Mouse (Mus musculus) MEL (cell line): Measurements from ENCODE around the gene Napa. TPM values are rescaled to one million over a fixed set of nuclear protein-coding genes. Genes with fewer than 3 reads are reported as not detected.
A peak's percentile ranks its signal among the peaks of the same experiment; 100 is the strongest.

ENCODE experiments used
- DNase-seq: peaks from one replicate; pipeline ENCODE4 v3.0.0; 2011; ENCODE audit warnings: low read depth, low spot score
- H3K27ac ChIP-seq: 2 replicates; pipeline ENCODE4 v1.5.1; 2012; ENCODE audit warnings: low read depth, mild to moderate bottlenecking, control low read depth, low read length, moderate library complexity; ENCODE audit not compliant: control insufficient read depth
- H3K27me3 ChIP-seq, 2 experiments: fragments of 150-350 bp in 1 of 2; sonication (generic) in 1 of 2; 2 replicates each; pipeline ENCODE4 v1.6.1; 2012; ENCODE audit warnings: low read length in 2 of 2, mild to moderate bottlenecking in 2 of 2, improper control_type of control experiment in 1 of 2, moderate library complexity in 1 of 2; ENCODE audit not compliant: insufficient read depth in 2 of 2, control insufficient read depth in 1 of 2
- H3K36me3 ChIP-seq, 2 experiments: 2 replicates each; pipeline ENCODE4 v1.6.1; 2012 to 2014; ENCODE audit warnings: low read length in 2 of 2, improper control_type of control experiment in 1 of 2, inconsistent platforms in 1 of 2, mild to moderate bottlenecking in 1 of 2; ENCODE audit not compliant: insufficient read depth in 2 of 2, control insufficient read depth in 1 of 2
- H3K4me1 ChIP-seq, 2 experiments: fragments of 150-350 bp in 1 of 2; sonication (generic) in 1 of 2; 2 replicates each; pipeline ENCODE4 v1.6.1; 2012; ENCODE audit warnings: low read length in 2 of 2, improper control_type of control experiment in 1 of 2, mild to moderate bottlenecking in 1 of 2; ENCODE audit not compliant: insufficient read depth in 2 of 2, control insufficient read depth in 1 of 2
- H3K4me3 ChIP-seq, 2 experiments: fragments of 150-350 bp in 1 of 2; sonication (generic) in 1 of 2; 2 replicates each; pipeline ENCODE4 v1.5.1; 2012; ENCODE audit warnings: low read depth in 2 of 2, low read length in 2 of 2, mild to moderate bottlenecking in 2 of 2, moderate library complexity in 2 of 2, control low read depth in 1 of 2, improper control_type of control experiment in 1 of 2; ENCODE audit not compliant: control insufficient read depth in 1 of 2, insufficient read depth in 1 of 2
- H3K79me2 ChIP-seq: 2 replicates; pipeline ENCODE4 v1.6.1; 2012; ENCODE audit warnings: mild to moderate bottlenecking, low read length, moderate library complexity; ENCODE audit not compliant: control insufficient read depth, poor library complexity, insufficient read depth
- H3K9ac ChIP-seq: 2 replicates; pipeline ENCODE4 v1.6.1; 2012; ENCODE audit warnings: low read depth, mild to moderate bottlenecking, control low read depth, low read length, moderate library complexity; ENCODE audit not compliant: control insufficient read depth, poor library complexity, severe bottlenecking
- H3K9me3 ChIP-seq: fragments of 150-350 bp; sonication (generic); replicated peaks from 2 replicates; pipeline ENCODE4 v1.6.1; 2012; ENCODE audit warnings: mild to moderate bottlenecking, low read length, improper control_type of control experiment, moderate library complexity; ENCODE audit not compliant: insufficient read depth
- BHLHE40 ChIP-seq: IDR thresholded peaks from 2 replicates; pipeline ENCODE4 v1.6.1; 2012; ENCODE audit warnings: low read depth, mild to moderate bottlenecking, inconsistent platforms, low read length, improper control_type of control experiment, borderline replicate concordance
- CHD2 ChIP-seq: IDR thresholded peaks from 2 replicates; pipeline ENCODE4 v1.6.1; 2011; ENCODE audit warnings: low read length, improper control_type of control experiment
- CTCF ChIP-seq, 3 experiments: IDR thresholded peaks in 2 of 3; conservative IDR thresholded peaks in 1 of 3; 2 replicates each; pipeline ENCODE4 v1.5.1; 2011 to 2012; ENCODE audit warnings: low read length in 3 of 3, low read depth in 2 of 3, mild to moderate bottlenecking in 2 of 3, improper control_type of control experiment in 1 of 3, inconsistent platforms in 1 of 3, mixed read lengths in 1 of 3, moderate library complexity in 1 of 3; ENCODE audit not compliant: control insufficient read depth in 1 of 3, insufficient read depth in 1 of 3, poor library complexity in 1 of 3, severe bottlenecking in 1 of 3
- E2F4 ChIP-seq: IDR thresholded peaks from 2 replicates; pipeline ENCODE4 v1.6.1; 2011; ENCODE audit warnings: low read depth, low read length, improper control_type of control experiment, borderline replicate concordance
- ELF1 ChIP-seq: IDR thresholded peaks from 2 replicates; pipeline ENCODE4 v1.6.1; 2014; ENCODE audit warnings: low read depth, mild to moderate bottlenecking, inconsistent platforms, low read length, improper control_type of control experiment, moderate library complexity
- EP300 ChIP-seq, 2 experiments: IDR thresholded peaks; 2 replicates each; pipeline ENCODE4 v1.6.1; 2011; ENCODE audit warnings: improper control_type of control experiment in 2 of 2, low read length in 2 of 2, low read depth in 1 of 2, mild to moderate bottlenecking in 1 of 2
- ETS1 ChIP-seq: IDR thresholded peaks from 2 replicates; pipeline ENCODE4 v1.6.1; 2012; ENCODE audit warnings: low read depth, mild to moderate bottlenecking, inconsistent platforms, low read length, improper control_type of control experiment, moderate library complexity
- GABPA ChIP-seq: IDR thresholded peaks from 2 replicates; pipeline ENCODE4 v1.6.1; 2012; ENCODE audit warnings: low read depth, mild to moderate bottlenecking, inconsistent platforms, low read length, improper control_type of control experiment, moderate library complexity
- HCFC1 ChIP-seq: IDR thresholded peaks from 2 replicates; pipeline ENCODE4 v1.6.1; 2012; ENCODE audit warnings: low read depth, mild to moderate bottlenecking, inconsistent platforms, low read length, improper control_type of control experiment, moderate library complexity
- KAT2A ChIP-seq: conservative IDR thresholded peaks from 2 replicates; pipeline ENCODE4 v1.6.1; 2012; ENCODE audit warnings: low read depth, low read length, improper control_type of control experiment, inconsistent platforms
- MAFK ChIP-seq: IDR thresholded peaks from 2 replicates; pipeline ENCODE4 v1.6.1; 2011; ENCODE audit warnings: low read depth, mild to moderate bottlenecking, low read length, improper control_type of control experiment, borderline replicate concordance
- MAX ChIP-seq: IDR thresholded peaks from 2 replicates; pipeline ENCODE4 v1.6.1; 2011; ENCODE audit warnings: low read length, improper control_type of control experiment
- MAZ ChIP-seq: IDR thresholded peaks from 2 replicates; pipeline ENCODE4 v1.6.1; 2012; ENCODE audit warnings: low read depth, mild to moderate bottlenecking, inconsistent platforms, low read length, improper control_type of control experiment
- MEF2A ChIP-seq: IDR thresholded peaks from 2 replicates; pipeline ENCODE4 v1.6.1; 2014; ENCODE audit warnings: low read depth, mild to moderate bottlenecking, inconsistent platforms, low read length, improper control_type of control experiment; ENCODE audit not compliant: poor library complexity, insufficient replicate concordance, severe bottlenecking; ENCODE audit errors: extremely low read depth
- MXI1 ChIP-seq: IDR thresholded peaks from 2 replicates; pipeline ENCODE4 v1.6.1; 2011; ENCODE audit warnings: mild to moderate bottlenecking, low read depth, low read length, improper control_type of control experiment
- MYB ChIP-seq: IDR thresholded peaks from 2 replicates; pipeline ENCODE4 v1.6.1; 2011; ENCODE audit warnings: mild to moderate bottlenecking, low read depth, low read length, improper control_type of control experiment
- MYC ChIP-seq: IDR thresholded peaks from 2 replicates; pipeline ENCODE4 v1.6.1; 2011; ENCODE audit warnings: low read depth, mild to moderate bottlenecking, low read length, improper control_type of control experiment, moderate library complexity
- NELFE ChIP-seq: IDR thresholded peaks from 2 replicates; pipeline ENCODE4 v1.6.1; 2011; ENCODE audit warnings: low read depth, low read length, improper control_type of control experiment
- NRF1 ChIP-seq: IDR thresholded peaks from 2 replicates; pipeline ENCODE4 v1.6.1; 2014; ENCODE audit warnings: low read depth, mild to moderate bottlenecking, inconsistent platforms, low read length, improper control_type of control experiment, moderate library complexity; ENCODE audit not compliant: poor library complexity, insufficient read depth, severe bottlenecking
- POLR2A ChIP-seq, 2 experiments: IDR thresholded peaks; 2 replicates each; pipeline ENCODE4 v1.6.1; 2011 to 2012; ENCODE audit warnings: low read length in 2 of 2, mild to moderate bottlenecking in 2 of 2, control low read depth in 1 of 2, improper control_type of control experiment in 1 of 2, low read depth in 1 of 2, moderate library complexity in 1 of 2; ENCODE audit not compliant: control insufficient read depth in 1 of 2, insufficient read depth in 1 of 2, poor library complexity in 1 of 2
- POLR2AphosphoS2 ChIP-seq: IDR thresholded peaks from 2 replicates; pipeline ENCODE4 v1.6.1; 2011; ENCODE audit warnings: low read length, improper control_type of control experiment
- POLR2AphosphoS5 ChIP-seq: IDR thresholded peaks from 2 replicates; pipeline ENCODE4 v1.6.1; 2012; ENCODE audit warnings: low read depth, borderline replicate concordance, mild to moderate bottlenecking, inconsistent platforms, low read length, moderate library complexity, mixed read lengths
- RAD21 ChIP-seq: IDR thresholded peaks from 2 replicates; pipeline ENCODE4 v1.6.1; 2011; ENCODE audit warnings: mild to moderate bottlenecking, low read depth, low read length, improper control_type of control experiment
- RCOR1 ChIP-seq: IDR thresholded peaks from 2 replicates; pipeline ENCODE4 v1.6.1; 2012; ENCODE audit warnings: low read depth, mild to moderate bottlenecking, inconsistent platforms, low read length, improper control_type of control experiment
- SIN3A ChIP-seq: IDR thresholded peaks from 2 replicates; pipeline ENCODE4 v1.6.1; 2012; ENCODE audit warnings: low read length, improper control_type of control experiment, inconsistent platforms
- SMC3 ChIP-seq: IDR thresholded peaks from 2 replicates; pipeline ENCODE4 v1.6.1; 2011; ENCODE audit warnings: low read depth, low read length, improper control_type of control experiment
- TAL1 ChIP-seq: IDR thresholded peaks from 2 replicates; pipeline ENCODE4 v1.6.1; 2012; ENCODE audit warnings: mild to moderate bottlenecking, inconsistent platforms, low read length, moderate library complexity, mixed read lengths
- TBP ChIP-seq: IDR thresholded peaks from 2 replicates; pipeline ENCODE4 v1.8.0; 2011; ENCODE audit warnings: low read depth, low read length, improper control_type of control experiment
- TCF12 ChIP-seq: IDR thresholded peaks from 2 replicates; pipeline ENCODE4 v1.6.1; 2014; ENCODE audit warnings: low read depth, mild to moderate bottlenecking, inconsistent platforms, low read length, improper control_type of control experiment, moderate library complexity
- UBTF ChIP-seq: IDR thresholded peaks from 2 replicates; pipeline ENCODE4 v1.6.1; 2012; ENCODE audit warnings: low read depth, mild to moderate bottlenecking, inconsistent platforms, low read length, improper control_type of control experiment, moderate library complexity, borderline replicate concordance; ENCODE audit not compliant: insufficient read depth
- USF1 ChIP-seq: IDR thresholded peaks from 2 replicates; pipeline ENCODE4 v1.6.1; 2014; ENCODE audit warnings: low read depth, mild to moderate bottlenecking, inconsistent platforms, low read length, improper control_type of control experiment, moderate library complexity
- ZC3H11A ChIP-seq: IDR thresholded peaks from 2 replicates; pipeline ENCODE4 v1.6.1; 2012; ENCODE audit warnings: low read depth, mild to moderate bottlenecking, inconsistent platforms, low read length, improper control_type of control experiment
- ZKSCAN1 ChIP-seq: IDR thresholded peaks from 2 replicates; pipeline ENCODE4 v1.6.1; 2012; ENCODE audit warnings: low read depth, mild to moderate bottlenecking, inconsistent platforms, low read length, improper control_type of control experiment, moderate library complexity
- ZMIZ1 ChIP-seq: IDR thresholded peaks from 2 replicates; pipeline ENCODE4 v1.6.1; 2012; ENCODE audit warnings: low read depth, mild to moderate bottlenecking, inconsistent platforms, low read length, improper control_type of control experiment, moderate library complexity
- ZNF384 ChIP-seq: IDR thresholded peaks from 2 replicates; pipeline ENCODE4 v1.6.1; 2012; ENCODE audit warnings: low read depth, mild to moderate bottlenecking, inconsistent platforms, low read length, improper control_type of control experiment
- polyA plus RNA-seq, 2 experiments: library from polyadenylated mRNA; stranded (reverse) in 1 of 2; unstranded in 1 of 2; fragments of >175 nt in 1 of 2; fragments of >200 nt in 1 of 2; gene quantifications; 2 replicates each; pipeline versions ENCODE4 v1.2.1 to v1.2.4; 2012; ENCODE audit warnings: low replicate concordance in 2 of 2, low read depth in 1 of 2; ENCODE audit not compliant: insufficient read length in 2 of 2, insufficient read depth in 1 of 2, missing spikeins in 1 of 2
- total RNA-seq: library from RNA; depleted of rRNA; stranded (reverse); fragments of 300-350 nt; gene quantifications from 2 replicates; pipeline ENCODE4 v1.2.3, GENCODE M21; 2012

Gene Napa
- total and polyA plus RNA-seq, 3 experiments, result 56.1 to 132 TPM; not detected in 1

DNA sequence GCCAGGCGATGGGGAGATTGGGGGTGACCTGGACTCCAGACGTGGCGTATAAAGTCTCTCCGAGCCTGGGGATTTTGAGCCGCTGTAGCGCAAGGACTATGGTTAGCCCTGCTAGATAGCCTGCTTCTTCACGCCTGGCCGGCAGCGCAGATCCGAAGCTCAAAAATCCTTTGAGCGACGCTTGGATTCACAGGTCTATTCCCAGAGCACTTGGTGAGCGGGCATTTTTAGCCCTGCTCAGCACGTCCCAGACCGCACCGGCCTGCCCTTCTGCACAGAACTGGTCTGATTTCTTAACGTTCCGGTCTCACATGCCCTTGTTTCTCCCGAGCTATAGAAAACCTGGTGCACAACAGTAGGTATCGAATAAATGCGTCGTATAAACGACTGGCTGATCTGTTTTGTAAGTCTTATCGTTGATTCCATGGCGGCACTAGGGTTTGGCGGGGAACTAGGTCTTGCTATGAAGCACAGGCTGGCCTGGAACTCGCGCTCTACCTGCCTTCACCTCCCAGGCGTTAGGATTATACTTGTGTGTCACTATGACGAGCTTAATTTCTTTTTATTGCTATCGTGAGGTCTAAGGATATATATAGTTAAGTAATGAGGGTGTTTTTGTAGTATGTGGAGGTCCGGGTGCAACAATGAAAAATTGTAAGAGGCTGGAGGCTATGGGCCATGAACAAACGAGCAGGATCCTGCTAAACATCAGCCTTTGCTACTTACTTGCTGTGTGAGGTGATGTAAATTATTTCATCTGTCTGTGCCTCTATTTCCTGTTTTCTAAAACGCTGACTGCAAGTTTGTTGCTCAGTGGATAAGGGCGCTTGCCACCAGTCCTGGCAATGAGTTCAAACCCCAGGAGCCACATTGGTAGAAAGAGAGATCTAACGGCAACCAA is 49.3 kb upstream of the Napa start:
- peak overlapping the region; percentile 94 for H3K27ac ChIP-seq
- TF ChIP-seq E2F4 (peak; percentile 55), CTCF (IDR thresholded peaks at IDR 0.05 in 2 of 3, conservative IDR thresholded peaks at IDR 0.05 in 1 of 3; ENCODE audit: control insufficient read depth in 1 of 3, insufficient read depth in 1 of 3, low read depth in 2 of 3, low read length in 3 of 3, poor library complexity in 1 of 3, severe bottlenecking in 1 of 3) (no peak), RCOR1 (no peak), UBTF (no peak), KAT2A (0 out of 2 replicates have a peak, but pooled peaks have one; percentile 30), ZMIZ1 (no peak), ZKSCAN1 (no peak), ZNF384 (no peak), TCF12 (no peak; the same call in 1 of the 2 replicates), ETS1 (peak; percentile 54), MEF2A (no peak), MYB (0 out of 2 replicates have a peak, but pooled peaks have one; percentile 11), TAL1 (no peak), GABPA (no peak), SIN3A (peak; percentile 75), POLR2AphosphoS2 (no peak; the same call in 1 of the 2 replicates), RAD21 (no peak), MAFK (peak; percentile 45; the same call in 1 of the 2 replicates), BHLHE40 (no peak), EP300 (IDR thresholded peaks at IDR 0.05; ENCODE audit: low read depth in 1 of 2, low read length in 2 of 2) (peak in 1 of 2 experiments; percentile 2; a peak in 1 of 4 replicates), HCFC1 (no peak), SMC3 (no peak), NRF1 (no peak), MYC (no peak), POLR2AphosphoS5 (no peak), NELFE (no peak), ZC3H11A (no peak), ELF1 (peak; percentile 54; the same call in 1 of the 2 replicates), MXI1 (peak; percentile 66), CHD2 (no peak), POLR2A (IDR thresholded peaks at IDR 0.05; ENCODE audit: control insufficient read depth in 1 of 2, insufficient read depth in 1 of 2, low read depth in 1 of 2, low read length in 2 of 2, poor library complexity in 1 of 2) (no peak; a peak in 1 of 4 replicates), TBP (no peak; the same call in none of the 2 replicates), MAZ (no peak; the same call in 1 of the 2 replicates), USF1 (no peak), MAX (peak; percentile 17)

More for the DNA sequence above, 49.3 kb upstream of the Napa start:
- Histone ChIP-seq H3K4me3 (peak overlapping the region; percentile 79 to 92), H3K27me3 (no peaks in the 10 kb centered on the region), H3K79me2 (peaks cover 46% of the 10 kb centered on the region), H3K4me1 (peaks cover 5 to 34% of the 10 kb centered on the region in 2 experiments), H3K36me3 (peaks cover 0 to 24% of the 10 kb centered on the region in 2 experiments; a peak in 2 of 4 replicates), H3K9me3 (no peaks in the 10 kb centered on the region), H3K9ac (peak overlapping the region; percentile 84)
- DNase-seq, result peak; percentile 85
